Mouse (Mus musculus) stomach, postnatal 0 days (tissue): ENCODE measurements around the gene Mcf2l.

Source experiments
- CTCF ChIP-seq: IDR thresholded peaks from 2 replicates; pipeline ENCODE4 v1.5.1; 2016; ENCODE audit warnings: antibody characterized with exemption, low read depth, mild to moderate bottlenecking, moderate library complexity
- EP300 ChIP-seq: optimal IDR thresholded peaks from 2 replicates; pipeline ENCODE3; 2016; ENCODE audit warnings: antibody characterized with exemption

DNA sequence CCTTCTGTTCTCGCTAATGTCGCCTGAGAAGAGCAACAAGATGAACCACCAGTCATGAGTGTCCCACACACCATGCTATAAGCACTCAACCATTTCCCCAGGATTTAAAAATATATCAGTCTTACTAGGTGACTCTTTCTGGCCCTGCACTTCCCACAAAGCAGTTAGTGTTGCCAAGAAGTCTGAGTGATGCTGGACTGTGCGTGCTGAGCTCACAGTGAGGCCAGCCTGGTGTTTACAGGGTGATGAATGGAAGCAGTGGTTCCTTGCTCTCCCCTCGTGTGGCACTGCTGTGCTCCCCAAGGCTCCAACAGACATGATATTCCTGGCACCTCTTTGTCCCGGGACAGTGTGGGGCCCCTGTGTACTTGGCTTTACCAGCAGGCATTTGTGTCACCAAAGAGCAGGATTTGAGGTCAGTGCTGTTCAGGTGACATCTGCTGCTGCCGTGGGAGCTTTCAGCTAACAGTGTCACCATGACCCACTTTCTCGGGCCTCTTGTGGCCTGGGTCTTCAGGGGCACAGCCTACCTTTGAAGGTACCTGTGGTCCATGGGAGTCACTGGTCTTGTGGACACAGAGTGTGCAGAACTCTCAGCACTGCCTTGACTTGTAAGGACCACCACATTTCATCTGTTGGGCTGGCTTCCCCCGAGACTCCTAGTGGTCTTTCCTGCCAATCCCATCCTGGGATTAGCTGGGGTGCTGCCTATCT, 88.4 kb downstream of the Mcf2l start:
- TF ChIP-seq CTCF (no peak), EP300 (no peak)
